7 mouse cellular contexts compared by ENCODE assay signal in genomic region chr6:134888563-134889017, GRCm38 (mm10). TPM values are rescaled to one million over a fixed set of nuclear protein-coding genes. Genes with fewer than 3 reads are reported as not detected.
DNase-seq lines count a peak whose midpoint lies in the region; ATAC-seq lines count a peak whose summit lies in the region.

No protein-coding gene starts in this region.

- H3K9ac ChIP-seq in forebrain, embryonic 11.5 days (ENCODE audit: low read length), result peak overlapping the region; percentile 35

- peak; percentile 81 for ATAC-seq in forebrain, embryonic 11.5 days (replicated peaks; ENCODE audit: low FRiP score)

- DNase-seq in cerebellum, postnatal 25 days, result peak; percentile 36 to 48
- DNase-seq in forebrain, embryonic 11.5 days (ENCODE audit: low spot score), result peak; percentile 64
- DNase-seq in layer of hippocampus, adult 9-10 months (ENCODE audit: low spot score), result peak; percentile 38
- DNase-seq in neural tube, embryonic 10.5 days (ENCODE audit: extremely low spot score, low spot score), result peak; percentile 36
- no peak for DNase-seq in urinary bladder, postnatal 14 days (ENCODE audit: low spot score)
- DNase-seq in heart, postnatal 4 days, result no peak
- no peak for DNase-seq in ovary, postnatal 14 days (ENCODE audit: low spot score)

- H3K9me3 ChIP-seq in forebrain, embryonic 11.5 days (ENCODE audit: control insufficient read depth, low read length), result no peaks in the 10 kb centered on the region

- H3K4me2 ChIP-seq in forebrain, embryonic 11.5 days (ENCODE audit: low read depth, low read length, severe bottlenecking), result peak overlapping the region; percentile 64

- 1% methylated on average over 4 of the region's 4 CpGs for WGBS in forebrain, embryonic 11.5 days

- no peaks in the 10 kb centered on the region for H3K36me3 ChIP-seq in forebrain, embryonic 11.5 days (ENCODE audit: control insufficient read depth, insufficient read depth, low read length)

- H3K27me3 ChIP-seq in forebrain, embryonic 11.5 days (ENCODE audit: control insufficient read depth, insufficient read depth, low read length), result no peaks in the 10 kb centered on the region

- H3K27ac ChIP-seq in forebrain, embryonic 11.5 days (ENCODE audit: low read depth, low read length), result peak overlapping the region; percentile 94

- H3K4me3 ChIP-seq in forebrain, embryonic 11.5 days (ENCODE audit: low read depth, low read length), result peak overlapping the region; percentile 62

- H3K4me1 ChIP-seq in forebrain, embryonic 11.5 days (replicated peaks; ENCODE audit: control insufficient read depth, insufficient read depth, low read length), result peaks cover 10% of the 10 kb centered on the region

RNA-seq across cellular contexts. Expression of gene Gpr19, which starts 9.8 kb away (rescaled TPM):
- polyA plus RNA-seq in forebrain, embryonic 11.5 days (2014; fragmentation: Nextera tagmentation; extraction: Ambion mirVana), result 31.2 and 33.8 TPM in 2 replicates
- 1 to 10 TPM; 6.3 to 6.6 TPM for total RNA-seq in heart, postnatal 4 days (2021)

RNA-seq across cellular contexts. Expression of gene Cdkn1b, which starts 31.6 kb away (rescaled TPM):
- polyA plus RNA-seq in forebrain, embryonic 11.5 days (2014; fragmentation: Nextera tagmentation; extraction: Ambion mirVana), result 26.2 and 27.3 TPM in 2 replicates
- total RNA-seq in heart, postnatal 4 days (2021), result 10 to 100 TPM; 46.1 to 47.7 TPM

RNA-seq across cellular contexts. Expression of gene Crebl2, which starts 58.6 kb away (rescaled TPM):
- 0.87 and 1.1 TPM in 2 replicates for polyA plus RNA-seq in forebrain, embryonic 11.5 days (2014; fragmentation: Nextera tagmentation; extraction: Ambion mirVana)
- 1 to 10 TPM; 2.4 to 2.8 TPM for total RNA-seq in heart, postnatal 4 days (2021)

Comparison
In these comparisons a context has a peak if more than half of its experiments do, and no peak if none do; other contexts are left out.
1. DNase-seq: peak in cerebellum, postnatal 25 days (2 of 2), forebrain, embryonic 11.5 days (single experiment), layer of hippocampus, adult 9-10 months (single experiment) and neural tube, embryonic 10.5 days (single experiment); none in urinary bladder, postnatal 14 days (single experiment), heart, postnatal 4 days (single experiment) and ovary, postnatal 14 days (single experiment).